Mouse (Mus musculus): ENCODE results near the gene Ttc7. TPM values are rescaled to one million over a fixed set of nuclear protein-coding genes. Genes with fewer than 3 reads are reported as not detected.
A peak's percentile ranks its signal among the peaks of the same experiment; 100 is the strongest.

Ttc7 gene
- polyA plus RNA-seq, 1 experiment from 2014 or later = 3.8 TPM

DNA sequence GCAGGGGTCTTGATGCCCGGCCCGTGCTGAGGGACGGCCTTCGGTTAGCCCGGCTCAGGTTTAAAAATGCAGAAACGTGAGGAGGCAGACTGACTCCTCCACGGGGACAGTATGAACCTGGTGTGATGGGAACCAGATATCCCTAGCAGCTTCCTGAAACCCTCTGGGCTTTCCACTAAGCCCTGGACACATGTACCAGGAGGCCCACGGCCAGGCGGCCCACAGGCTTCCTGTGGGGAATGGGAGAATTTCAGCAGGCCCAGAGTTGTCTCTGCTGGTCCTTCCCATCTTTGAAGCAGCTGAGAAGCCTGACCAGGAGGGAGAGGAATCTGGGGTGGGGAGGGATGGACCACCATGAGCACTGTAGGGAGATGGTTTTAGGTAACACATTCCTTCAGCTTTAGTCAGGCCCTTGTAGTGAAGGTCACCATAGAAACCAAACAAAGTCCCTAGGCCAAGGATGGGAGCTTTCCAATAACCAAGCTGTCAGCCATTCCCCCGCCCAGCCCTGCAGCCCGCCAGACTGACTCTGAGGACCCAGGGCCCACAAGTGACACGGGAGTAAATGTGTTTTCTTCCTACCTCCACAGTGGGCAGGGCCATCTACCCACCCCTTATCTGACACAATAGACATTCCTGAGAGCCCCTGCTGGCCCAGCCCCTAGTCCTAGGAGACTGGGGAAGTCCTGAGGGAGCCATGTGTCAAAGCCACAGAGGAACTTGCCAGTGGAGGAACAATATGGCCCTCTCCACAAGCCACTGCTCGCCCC is 68.0 kb downstream of the Ttc7 start:
- WGBS = 58% methylated on average over 13 of the region's 13 CpGs

DNA sequence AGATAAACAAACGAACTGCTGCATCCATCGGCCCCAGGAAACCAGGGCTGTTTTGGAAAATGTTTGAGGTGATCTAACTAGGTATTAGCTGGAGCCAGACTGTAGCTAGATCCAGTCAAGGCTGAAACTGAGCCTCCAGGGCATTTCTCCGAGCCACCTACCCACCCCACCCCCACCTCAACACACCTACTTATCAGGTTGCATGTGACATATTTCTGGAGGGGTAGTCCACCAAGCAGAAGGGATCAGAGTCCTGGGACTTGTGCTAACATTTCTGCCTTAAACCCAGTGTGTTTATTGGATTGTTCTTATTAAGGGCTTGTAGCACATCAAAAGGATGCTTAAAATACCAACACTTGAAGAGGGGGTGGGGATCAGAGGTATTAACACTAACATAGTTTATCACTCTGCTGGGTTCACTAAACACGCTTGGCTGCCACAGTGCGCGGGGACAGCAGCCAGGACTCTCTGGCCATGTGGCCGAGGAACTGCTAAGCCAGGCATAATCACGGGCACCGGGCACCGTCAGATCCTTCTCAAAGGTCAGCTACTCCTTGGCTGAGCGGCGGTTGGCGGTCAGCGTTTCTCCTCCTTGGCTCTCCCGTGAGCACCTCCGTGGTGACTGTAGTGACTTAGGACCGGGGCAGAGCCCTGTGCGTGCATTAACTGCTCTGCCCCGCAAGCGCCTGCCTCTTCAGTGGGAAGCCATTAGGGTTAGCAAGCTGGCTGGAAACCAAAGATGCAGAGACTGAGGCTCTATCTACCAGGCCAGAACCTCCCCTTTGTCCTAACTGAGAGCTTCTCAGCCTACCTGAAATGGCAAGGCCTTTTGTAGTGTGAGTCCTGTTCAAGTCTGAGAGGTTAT is 68.8 kb downstream of the Ttc7 start:
- H3K9ac ChIP-seq = no peak overlapping the region
- peak overlapping the region; percentile 16; the same call in 1 of the 2 replicates for H3K27ac ChIP-seq
- H3K4me3 ChIP-seq (replicated peaks) = no peak overlapping the region
- H3K36me3 ChIP-seq (replicated peaks) = no peaks in the 10 kb centered on the region
- no peak for ATAC-seq (ENCODE audit: low FRiP score)
- WGBS = 44% methylated on average over 20 of the region's 20 CpGs
- peaks cover 43% of the 10 kb centered on the region for H3K4me1 ChIP-seq
- no peaks in the 10 kb centered on the region for H3K27me3 ChIP-seq
- no peaks in the 10 kb centered on the region for H3K9me3 ChIP-seq
- no peak overlapping the region for H3K4me2 ChIP-seq

More for the DNA sequence above, 68.0 kb downstream of the Ttc7 start:
- no peak overlapping the region for H3K4me2 ChIP-seq
- H3K36me3 ChIP-seq (replicated peaks) = no peaks in the 10 kb centered on the region
- no peaks in the 10 kb centered on the region for H3K27me3 ChIP-seq
- H3K9me3 ChIP-seq = no peaks in the 10 kb centered on the region
- H3K27ac ChIP-seq = peak overlapping the region; percentile 8; the same call in 1 of the 2 replicates
- no peak overlapping the region for H3K4me3 ChIP-seq (replicated peaks)
- no peak for ATAC-seq (ENCODE audit: low FRiP score)
- H3K9ac ChIP-seq = no peak overlapping the region
- H3K4me1 ChIP-seq = peaks cover 43% of the 10 kb centered on the region

DNA sequence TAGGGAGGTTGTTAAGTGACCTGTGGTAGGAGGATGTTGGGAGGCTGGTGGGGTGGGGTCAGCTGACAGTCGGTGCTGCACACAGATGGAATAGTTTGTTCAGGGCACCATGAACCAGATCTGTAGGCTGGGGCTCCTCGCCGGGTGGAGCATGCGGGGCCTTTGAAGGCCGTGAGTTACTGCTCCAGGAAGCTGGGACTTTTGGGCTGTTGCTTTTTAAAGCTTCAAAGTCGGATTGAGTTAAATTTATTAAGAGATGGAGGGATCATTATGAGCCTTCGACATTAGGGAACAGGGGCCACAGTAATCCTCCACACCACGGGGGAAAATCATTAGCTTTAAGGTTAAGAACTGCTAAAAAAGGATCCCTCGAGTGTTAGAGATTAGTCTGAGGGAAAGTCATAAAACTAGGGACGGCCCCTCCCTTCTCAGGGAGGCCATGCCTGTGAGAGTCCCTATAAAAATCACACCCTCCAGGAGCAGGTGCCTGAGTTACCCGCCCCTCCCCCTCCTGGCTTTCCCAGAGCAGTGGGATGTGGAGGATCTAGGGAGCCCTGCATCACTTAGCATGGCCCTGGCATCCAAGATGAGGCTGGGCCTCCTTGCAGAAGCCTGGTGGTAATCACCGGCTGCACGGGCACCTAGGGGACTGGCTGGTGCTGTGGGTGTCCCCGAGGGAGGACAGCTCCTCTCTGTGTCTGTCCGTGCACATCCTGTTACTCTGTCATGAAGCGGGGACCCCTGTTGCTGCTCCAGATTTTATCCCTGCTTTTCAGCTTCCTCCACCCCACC is 69.6 kb downstream of the Ttc7 start:
- H3K9me3 ChIP-seq = no peaks in the 10 kb centered on the region
- no peak overlapping the region for H3K4me3 ChIP-seq (replicated peaks)
- H3K27ac ChIP-seq = no peak overlapping the region
- no peaks in the 10 kb centered on the region for H3K36me3 ChIP-seq (replicated peaks)
- H3K9ac ChIP-seq = no peak overlapping the region; the same call in 1 of the 2 replicates
- no peaks in the 10 kb centered on the region for H3K27me3 ChIP-seq
- 29% methylated on average over 16 of the region's 16 CpGs for WGBS
- peaks cover 43% of the 10 kb centered on the region for H3K4me1 ChIP-seq
- no peak overlapping the region for H3K4me2 ChIP-seq
- ATAC-seq (ENCODE audit: low FRiP score) = no peak; the same call in 1 of the 2 replicates

DNA sequence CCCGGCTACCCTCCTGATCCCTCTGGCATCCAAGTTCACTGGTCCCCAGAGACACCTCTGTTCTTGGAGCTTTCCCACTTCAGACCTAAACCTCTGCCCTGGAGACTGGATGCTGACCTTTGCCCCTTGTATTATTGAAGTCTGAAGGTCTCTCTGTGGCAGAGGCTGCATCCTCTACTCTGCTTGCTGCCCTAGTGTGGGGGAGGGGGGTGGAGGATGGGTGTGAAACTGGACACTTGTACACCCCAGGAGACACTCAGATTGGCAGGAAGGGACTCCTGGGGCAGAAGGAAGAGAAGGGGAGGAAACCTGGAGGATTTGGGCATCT is 70.2 kb downstream of the Ttc7 start:
- no peaks in the 10 kb centered on the region for H3K27me3 ChIP-seq
- no peaks in the 10 kb centered on the region for H3K9me3 ChIP-seq
- peaks cover 43% of the 10 kb centered on the region for H3K4me1 ChIP-seq
- no peak for ATAC-seq (ENCODE audit: low FRiP score)
- H3K27ac ChIP-seq = no peak overlapping the region
- no peak overlapping the region for H3K4me2 ChIP-seq
- H3K4me3 ChIP-seq (replicated peaks) = no peak overlapping the region
- no peaks in the 10 kb centered on the region for H3K36me3 ChIP-seq (replicated peaks)
- 22% methylated on average over 1 of the region's 1 CpGs for WGBS
- H3K9ac ChIP-seq = no peak overlapping the region

DNA sequence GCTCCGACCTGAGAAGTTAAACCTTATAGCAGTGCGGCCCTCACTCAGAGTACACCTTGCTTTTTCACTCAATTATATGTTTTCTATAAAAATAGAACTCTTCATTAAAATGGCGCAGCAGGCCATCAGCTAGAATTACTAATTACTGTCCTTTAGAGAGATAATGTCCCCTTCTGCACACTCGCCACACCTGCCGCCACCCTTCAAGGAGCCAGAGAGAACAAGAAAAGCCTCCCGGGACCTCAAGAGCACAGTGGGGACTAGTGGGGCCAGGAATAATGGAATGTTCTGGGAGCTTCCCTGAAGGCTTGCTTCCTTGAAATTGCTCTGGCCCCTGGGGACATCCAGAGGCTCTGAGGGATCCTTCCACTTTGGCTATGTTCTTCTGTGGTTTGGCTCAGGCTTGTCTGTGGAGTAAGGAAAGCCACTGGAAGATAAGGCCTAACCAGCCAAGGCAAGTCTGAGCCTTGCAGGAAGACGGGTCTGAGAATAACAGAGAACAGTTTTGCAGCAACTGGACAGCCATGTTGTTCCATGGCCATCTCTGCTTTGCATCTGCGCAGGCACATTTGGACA is 71.1 kb downstream of the Ttc7 start:
- H3K4me1 ChIP-seq = peaks cover 36% of the 10 kb centered on the region
- H3K9ac ChIP-seq = no peak overlapping the region
- H3K9me3 ChIP-seq = no peaks in the 10 kb centered on the region
- H3K27me3 ChIP-seq = no peaks in the 10 kb centered on the region
- H3K4me2 ChIP-seq = no peak overlapping the region
- H3K27ac ChIP-seq = no peak overlapping the region
- 84% methylated on average over 8 of the region's 8 CpGs for WGBS
- ATAC-seq (ENCODE audit: low FRiP score) = no peak
- H3K36me3 ChIP-seq (replicated peaks) = no peaks in the 10 kb centered on the region
- no peak overlapping the region for H3K4me3 ChIP-seq (replicated peaks)

DNA sequence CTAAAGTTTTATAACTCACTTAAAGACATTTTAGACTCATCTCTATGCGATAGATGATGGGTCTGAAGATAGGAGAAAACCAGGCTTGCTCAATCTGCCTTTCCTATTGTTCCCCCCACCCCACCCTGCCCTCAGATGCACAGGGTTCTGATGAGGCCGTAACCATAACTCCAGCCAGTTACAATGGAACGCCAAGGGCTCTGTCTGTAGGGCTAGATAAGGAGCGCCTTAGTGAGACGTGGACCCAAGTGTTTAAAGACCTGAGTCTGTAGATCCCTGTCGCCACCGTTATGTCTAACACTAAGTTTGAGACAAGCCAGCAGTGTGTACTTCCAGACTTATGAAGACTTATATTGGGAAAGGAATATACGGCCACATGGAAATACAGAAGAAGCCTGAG is 72.8 kb downstream of the Ttc7 start:
- Histone ChIP-seq H3K27me3 (no peaks in the 10 kb centered on the region), H3K4me2 (no peak overlapping the region), H3K9me3 (no peaks in the 10 kb centered on the region), H3K4me1 (peaks cover 25% of the 10 kb centered on the region), H3K4me3 (replicated peaks) (no peak overlapping the region), H3K27ac (no peak overlapping the region), H3K36me3 (replicated peaks) (no peaks in the 10 kb centered on the region), H3K9ac (no peak overlapping the region)
- 95% methylated on average over 8 of the region's 8 CpGs for WGBS
- no peak for ATAC-seq (ENCODE audit: low FRiP score)

DNA sequence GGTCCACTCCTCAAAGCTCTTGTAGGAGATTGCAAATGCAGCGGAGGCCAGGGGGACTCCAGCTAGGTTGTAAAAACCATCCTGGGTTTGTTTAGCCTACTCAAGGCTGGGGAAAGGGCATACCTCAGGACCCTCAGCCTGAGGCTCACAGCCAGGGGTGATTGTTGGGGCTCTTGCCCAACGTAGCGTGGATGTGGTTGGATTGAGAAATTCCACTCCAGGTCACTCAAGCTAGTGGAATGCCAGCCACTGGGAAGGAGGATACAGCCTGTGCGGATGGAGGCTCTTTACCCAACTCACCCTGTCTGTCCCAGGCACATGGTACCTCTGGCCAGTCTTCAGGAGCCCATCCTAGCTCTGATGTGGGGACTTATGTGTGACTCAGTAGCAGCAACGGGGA is 73.6 kb downstream of the Ttc7 start:
- Histone ChIP-seq H3K36me3 (replicated peaks) (no peaks in the 10 kb centered on the region), H3K4me1 (peaks cover 23% of the 10 kb centered on the region), H3K4me3 (replicated peaks) (no peak overlapping the region), H3K27ac (no peak overlapping the region), H3K4me2 (no peak overlapping the region), H3K9ac (no peak overlapping the region), H3K9me3 (no peaks in the 10 kb centered on the region), H3K27me3 (no peaks in the 10 kb centered on the region)
- ATAC-seq (ENCODE audit: low FRiP score) = no peak
- WGBS = 85% methylated on average over 5 of the region's 5 CpGs

DNA sequence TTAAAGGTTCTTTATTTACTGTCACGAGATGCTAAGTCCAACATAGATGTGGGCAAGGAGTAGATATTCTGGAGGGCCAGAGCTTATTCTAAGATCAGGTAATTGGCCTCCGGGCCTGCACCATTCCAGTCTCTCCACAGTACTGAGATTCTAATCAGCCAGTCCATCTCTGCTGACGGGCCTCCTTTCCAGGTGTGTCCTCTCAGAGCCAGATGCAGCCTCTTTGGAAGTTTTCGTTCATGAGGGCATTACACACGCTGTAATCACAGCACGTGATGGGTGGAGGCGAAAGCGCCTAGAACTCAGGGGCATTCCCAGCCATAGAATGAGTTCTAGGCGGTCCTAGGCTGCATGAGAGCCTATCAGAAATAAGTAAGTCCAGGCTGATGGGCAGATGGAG is 74.8 kb downstream of the Ttc7 start:
- Histone ChIP-seq H3K4me3 (replicated peaks) (no peak overlapping the region), H3K4me2 (no peak overlapping the region), H3K27me3 (no peaks in the 10 kb centered on the region), H3K4me1 (peaks cover 15% of the 10 kb centered on the region), H3K36me3 (replicated peaks) (no peaks in the 10 kb centered on the region), H3K9ac (no peak overlapping the region), H3K9me3 (no peaks in the 10 kb centered on the region), H3K27ac (no peak overlapping the region)
- no peak for ATAC-seq (ENCODE audit: low FRiP score)
- 83% methylated on average over 9 of the region's 9 CpGs for WGBS

DNA sequence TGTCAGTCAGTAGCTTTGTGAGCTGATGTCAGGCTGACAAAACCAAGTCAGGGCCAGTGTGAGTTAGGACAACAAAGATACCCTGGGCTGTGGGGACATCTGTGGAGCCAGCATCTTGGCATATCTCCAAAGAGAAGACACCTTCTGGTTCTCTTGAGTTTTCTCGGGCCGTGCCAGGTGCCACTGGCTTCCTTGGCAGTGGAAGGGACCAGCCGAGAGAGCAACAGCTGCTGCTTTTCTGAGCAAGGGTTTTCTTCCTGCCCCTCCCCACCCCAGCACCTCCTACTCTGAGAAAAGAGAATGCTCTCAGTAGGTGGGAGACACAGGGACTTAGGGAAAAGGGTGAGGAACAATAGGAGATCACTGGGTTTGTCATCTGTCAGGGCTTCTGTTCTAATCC is 78.4 kb downstream of the Ttc7 start:
- H3K9me3 ChIP-seq = no peaks in the 10 kb centered on the region
- no peak overlapping the region for H3K4me3 ChIP-seq (replicated peaks)
- 41% methylated on average over 3 of the region's 3 CpGs for WGBS
- H3K4me2 ChIP-seq = no peak overlapping the region
- H3K27me3 ChIP-seq = no peaks in the 10 kb centered on the region
- ATAC-seq (ENCODE audit: low FRiP score) = no peak
- no peak overlapping the region for H3K27ac ChIP-seq
- no peak overlapping the region for H3K9ac ChIP-seq
- H3K4me1 ChIP-seq = peaks cover 10% of the 10 kb centered on the region
- H3K36me3 ChIP-seq (replicated peaks) = no peaks in the 10 kb centered on the region

DNA sequence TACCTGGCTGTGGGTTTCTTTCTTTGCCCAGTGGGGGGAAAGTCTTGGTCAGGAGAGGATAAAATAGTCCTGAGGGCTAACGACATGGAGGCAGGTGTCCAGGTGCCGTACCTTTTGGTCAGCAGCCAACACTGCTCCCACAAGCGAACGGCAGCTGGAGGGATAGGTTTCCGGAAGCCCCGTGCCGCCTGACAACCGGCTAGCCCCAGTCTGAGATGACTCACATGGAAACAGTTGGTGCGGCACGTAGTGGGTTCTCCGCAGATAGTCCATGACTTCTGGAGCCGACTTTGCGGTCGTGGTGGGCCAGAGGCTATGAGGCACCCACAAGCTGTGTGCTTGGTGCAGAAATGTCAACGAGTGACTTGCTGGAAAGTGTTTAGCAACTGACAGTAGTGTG is 81.4 kb downstream of the Ttc7 start:
- Histone ChIP-seq H3K4me3 (replicated peaks) (no peak overlapping the region), H3K4me2 (no peak overlapping the region), H3K27ac (no peak overlapping the region), H3K36me3 (replicated peaks) (no peaks in the 10 kb centered on the region), H3K9ac (no peak overlapping the region), H3K27me3 (no peaks in the 10 kb centered on the region), H3K9me3 (no peaks in the 10 kb centered on the region), H3K4me1 (peaks cover 18% of the 10 kb centered on the region)
- ATAC-seq (ENCODE audit: low FRiP score) = no peak
- whole genome bisulfite sequencing = 92% methylated on average over 15 of the region's 15 CpGs

DNA sequence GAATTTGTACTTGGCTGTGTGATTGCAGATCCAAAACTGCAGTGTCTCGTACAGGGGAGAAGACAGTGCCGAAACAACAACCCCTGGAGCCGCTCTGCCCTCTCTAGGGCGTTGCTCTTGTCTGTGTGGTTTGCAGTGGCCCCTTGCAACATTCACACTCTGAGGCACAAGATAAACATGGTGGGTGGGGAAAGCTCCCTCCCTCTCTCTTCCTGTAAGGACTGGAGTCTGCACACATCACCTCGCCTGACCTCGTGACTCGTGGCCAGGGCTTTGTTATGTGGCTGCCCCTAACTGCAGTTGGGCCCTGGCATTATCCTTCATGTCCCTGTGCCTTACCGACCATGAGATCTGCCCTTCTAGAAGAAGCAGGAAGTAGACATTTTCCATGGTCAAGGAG is 82.6 kb downstream of the Ttc7 start:
- no peak overlapping the region for H3K4me3 ChIP-seq (replicated peaks)
- no peaks in the 10 kb centered on the region for H3K9me3 ChIP-seq
- no peak for ATAC-seq (ENCODE audit: low FRiP score)
- 74% methylated on average over 8 of the region's 8 CpGs for WGBS
- no peak overlapping the region for H3K27ac ChIP-seq
- H3K36me3 ChIP-seq (replicated peaks) = no peaks in the 10 kb centered on the region
- no peak overlapping the region for H3K4me2 ChIP-seq
- H3K9ac ChIP-seq = no peak overlapping the region
- peaks cover 30% of the 10 kb centered on the region for H3K4me1 ChIP-seq
- H3K27me3 ChIP-seq = no peaks in the 10 kb centered on the region

DNA sequence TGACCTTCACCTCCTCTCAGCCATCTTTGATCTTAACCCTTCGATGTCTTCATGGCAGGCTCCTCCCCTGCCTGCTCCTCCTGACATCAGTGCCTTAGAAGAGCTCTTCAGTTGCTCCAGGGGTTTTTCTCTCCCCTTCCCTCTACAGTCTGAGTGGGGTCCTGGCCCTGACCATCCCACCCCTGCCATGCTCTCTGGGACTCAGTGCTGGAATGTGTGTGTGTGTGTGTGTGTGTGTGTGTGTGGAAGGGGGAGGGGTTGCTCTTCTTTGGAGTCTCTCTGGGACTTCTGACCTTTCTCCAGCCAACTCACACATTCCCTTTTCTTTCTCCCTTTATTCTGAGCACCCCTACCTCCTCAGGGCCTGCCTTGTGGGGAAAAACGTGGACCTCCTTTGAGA is 83.8 kb downstream of the Ttc7 start:
- H3K4me1 ChIP-seq = peaks cover 23% of the 10 kb centered on the region
- H3K27ac ChIP-seq = no peak overlapping the region
- no peaks in the 10 kb centered on the region for H3K27me3 ChIP-seq
- H3K9me3 ChIP-seq = no peaks in the 10 kb centered on the region
- no peak for ATAC-seq (ENCODE audit: low FRiP score)
- H3K9ac ChIP-seq = no peak overlapping the region
- no peaks in the 10 kb centered on the region for H3K36me3 ChIP-seq (replicated peaks)
- H3K4me3 ChIP-seq (replicated peaks) = no peak overlapping the region
- no peak overlapping the region for H3K4me2 ChIP-seq
- WGBS = 15% methylated on average over 2 of the region's 2 CpGs

All from forebrain, embryonic 12.5 days (tissue).